Mouse (Mus musculus) monocyte, adult 5-6 weeks (primary cell): Measurements from ENCODE around the gene Mapk3. TPM values are rescaled to one million over a fixed set of nuclear protein-coding genes. Genes with fewer than 3 reads are reported as not detected.
"Not testable (repeated sequence)": the region's sequence is repeated elsewhere in the genome, so short reads cannot be mapped to it uniquely, and the experiment has no call there.

ENCODE experiments used
- ATAC-seq: fragments of 153-309, 156-312 bp; replicated peaks from 2 replicates; pipeline ENCODE4 v1.8.0; 2017; ENCODE audit warnings: mild to moderate bottlenecking; ENCODE audit not compliant: low TSS enrichment, insufficient number of reproducible peaks, severe bottlenecking, poor library complexity, low FRiP score
- total RNA-seq: library from RNA; stranded (forward); fragments of 200-1000, 200-491, 200-594 nt; gene quantifications from 3 replicates; pipeline ENCODE4 v1.2.3, GENCODE M21; 2017

The Mapk3 gene
- 40.9 to 55.3 TPM (median 48.6 TPM) in 3 replicates for total RNA-seq

GRCm38 (mm10) chr7:126759050-126759671, at the start of gene Mapk3:
Gene Mapk3, plus strand, starts transcription at chr7:126759601.
- peak; percentile 92 for ATAC-seq

GRCm38 (mm10) chr7:126710266-126710665, 49.1 kb upstream of the Mapk3 start:
- no peak for ATAC-seq

GRCm38 (mm10) chr7:126711910-126712309, 47.5 kb upstream of the Mapk3 start:
- ATAC-seq, result no peak

GRCm38 (mm10) chr7:126715679-126716078, 43.7 kb upstream of the Mapk3 start:
- no peak for ATAC-seq

- ATAC-seq, result no peak
These were observed 41.8 kb upstream of the Mapk3 start for GRCm38 (mm10) chr7:126717566-126717965.

- ATAC-seq, result no peak
These were observed 40.5 kb upstream of the Mapk3 start for GRCm38 (mm10) chr7:126718787-126719337.

GRCm38 (mm10) chr7:126721635-126722034, 37.8 kb upstream of the Mapk3 start:
- peak; percentile 73 for ATAC-seq

- ATAC-seq, result peak; percentile 81
These were observed 34.3 kb upstream of the Mapk3 start for GRCm38 (mm10) chr7:126725077-126725476.

- peak; percentile 89 for ATAC-seq
These were observed 33.7 kb upstream of the Mapk3 start for GRCm38 (mm10) chr7:126725667-126726066.

- not testable (repeated sequence) for ATAC-seq
These were observed 29.1 kb upstream of the Mapk3 start for GRCm38 (mm10) chr7:126730256-126730789.

- ATAC-seq, result peak; percentile 84
These were observed 23.3 kb upstream of the Mapk3 start for GRCm38 (mm10) chr7:126736122-126736521.

- 0 out of 2 replicates have a peak, but pooled peaks have one; percentile 5 for ATAC-seq
These were observed 19.9 kb upstream of the Mapk3 start for GRCm38 (mm10) chr7:126739551-126739950.

- ATAC-seq, result no peak
These were observed 19.2 kb upstream of the Mapk3 start for GRCm38 (mm10) chr7:126740132-126740735.

GRCm38 (mm10) chr7:126740977-126741376, 18.4 kb upstream of the Mapk3 start:
- no peak for ATAC-seq

GRCm38 (mm10) chr7:126741452-126741851, 17.9 kb upstream of the Mapk3 start:
- ATAC-seq, result no peak

- ATAC-seq, result no peak
These were observed 17.4 kb upstream of the Mapk3 start for GRCm38 (mm10) chr7:126741964-126742482.

GRCm38 (mm10) chr7:126746066-126746465, 13.3 kb upstream of the Mapk3 start:
- ATAC-seq, result peak; percentile 89

GRCm38 (mm10) chr7:126746798-126747197, 12.6 kb upstream of the Mapk3 start:
- peak; percentile 85 for ATAC-seq

- ATAC-seq, result no peak
These were observed 10.6 kb upstream of the Mapk3 start for GRCm38 (mm10) chr7:126748824-126749223.
